Mouse (Mus musculus): Measurements from ENCODE around the gene Fam107b.

GRCm38 (mm10) chr2:3800555-3800878, 230.2 kb downstream of the Fam107b start:
- TF ChIP-seq POLR2A (IDR thresholded peaks at IDR 0.05; ENCODE audit: insufficient read depth, low read depth, low read length) (no peak), CTCF (IDR thresholded peaks at IDR 0.05; ENCODE audit: insufficient read depth, low read depth, low read length) (no peak)
